Mouse (Mus musculus) limb, embryonic 14.5 days (tissue): ENCODE data around the gene Ptpn12. TPM values are rescaled to one million over a fixed set of nuclear protein-coding genes. Genes with fewer than 3 reads are reported as not detected.

Experiments used
- ATAC-seq: fragments of 200-750 bp; cut with Nextera tagmentation; 2 replicates; pipeline ENCODE4 v1.8.0; 2017; ENCODE audit warnings: low read depth, moderate number of reproducible peaks, moderate TSS enrichment; ENCODE audit not compliant: low FRiP score
- DNase-seq: peaks from one replicate; pipeline ENCODE4 v3.0.0-alpha.2; 2015; ENCODE audit warnings: low spot score
- H3K27ac ChIP-seq: fragments of 300-500 bp; sonication (generic); replicated peaks from 2 replicates; pipeline ENCODE4 v1.5.1; 2014; ENCODE audit warnings: low read depth, mild to moderate bottlenecking, low read length, moderate library complexity, mixed read lengths
- H3K27me3 ChIP-seq: fragments of 300-500 bp; sonication (generic); 2 replicates; pipeline ENCODE4 v1.6.1; 2014; ENCODE audit warnings: low read length, mixed read lengths; ENCODE audit not compliant: control insufficient read depth, insufficient read depth
- H3K36me3 ChIP-seq: fragments of 300-500 bp; sonication (generic); 2 replicates; pipeline ENCODE4 v1.6.1; 2014; ENCODE audit warnings: mild to moderate bottlenecking, low read length, moderate library complexity, mixed read lengths; ENCODE audit not compliant: control insufficient read depth, insufficient read depth
- H3K4me1 ChIP-seq: fragments of 300-500 bp; sonication (generic); 2 replicates; pipeline ENCODE4 v1.6.1; 2014; ENCODE audit warnings: antibody characterized with exemption, low read length, mixed read lengths; ENCODE audit not compliant: control insufficient read depth, insufficient read depth
- H3K4me2 ChIP-seq: fragments of 300-500 bp; sonication (generic); replicated peaks from 2 replicates; pipeline ENCODE4 v1.6.1; 2014; ENCODE audit warnings: low read depth, mild to moderate bottlenecking, low read length, moderate library complexity; ENCODE audit not compliant: severe bottlenecking
- H3K4me3 ChIP-seq: fragments of 300-500 bp; sonication (generic); replicated peaks from 2 replicates; pipeline ENCODE4 v1.5.1; 2014; ENCODE audit warnings: low read length
- H3K9ac ChIP-seq: fragments of 300-500 bp; sonication (generic); 2 replicates; pipeline ENCODE4 v1.6.1; 2014; ENCODE audit warnings: mild to moderate bottlenecking, low read depth, low read length, moderate library complexity; ENCODE audit not compliant: severe bottlenecking
- H3K9me3 ChIP-seq: fragments of 300-500 bp; sonication (generic); 2 replicates; pipeline ENCODE4 v1.6.1; 2016; ENCODE audit warnings: low read length; ENCODE audit not compliant: control insufficient read depth
- POLR2A ChIP-seq: fragments of 200-500 bp; IDR thresholded peaks from 2 replicates; pipeline ENCODE4 v1.8.0; 2012; ENCODE audit warnings: inconsistent platforms, mild to moderate bottlenecking, moderate library complexity, borderline replicate concordance; ENCODE audit not compliant: insufficient read depth, insufficient read length; ENCODE audit errors: extremely low read depth
- WGBS: fragments of 180-500 bp; shearing (Covaris S2); extraction: QIAGEN DNeasy Blood & Tissue Kit; methylation state at CpG from one replicate; pipeline ENCODE4 v1.1.7; 2014; 5-methylcytosine and 5-hydroxymethylcytosine counted together
- polyA plus RNA-seq, 2 experiments: library from polyadenylated mRNA; depleted of rRNA in 1 of 2; stranded (reverse) in 1 of 2; unstranded in 1 of 2; fragments of >200 nt; fragmentation: Nextera tagmentation in 1 of 2; extraction: Ambion mirVana in 1 of 2; gene quantifications; 2 replicates each; pipeline versions ENCODE4 v1.2.1 to v1.2.3; 2012 to 2014

The Ptpn12 gene
- polyA plus RNA-seq, 2 experiments: 25.4 to 67.4 TPM

- no peak for TF ChIP-seq POLR2A
- no peak overlapping the region for H3K4me2 ChIP-seq
- no peak for ATAC-seq
- DNase-seq: no peak
- no peak overlapping the region for H3K27ac ChIP-seq
- 87% methylated on average over 6 of the region's 6 CpGs for WGBS
- H3K27me3 ChIP-seq: no peaks in the 10 kb centered on the region
- H3K4me3 ChIP-seq: no peak overlapping the region
- H3K4me1 ChIP-seq: no peaks in the 10 kb centered on the region
- peaks cover 75% of the 10 kb centered on the region for H3K36me3 ChIP-seq
- H3K9ac ChIP-seq: no peak overlapping the region
- H3K9me3 ChIP-seq: no peaks in the 10 kb centered on the region
Observed at GRCm38 (mm10) chr5:20997555-20997954, 58.2 kb downstream of the Ptpn12 start.

- ATAC-seq (no peak), DNase-seq (no peak)
- Histone ChIP-seq H3K36me3 (peaks cover 67% of the 10 kb centered on the region), H3K27ac (no peak overlapping the region), H3K9ac (no peak overlapping the region), H3K9me3 (no peaks in the 10 kb centered on the region), H3K27me3 (no peaks in the 10 kb centered on the region), H3K4me1 (no peaks in the 10 kb centered on the region), H3K4me3 (no peak overlapping the region), H3K4me2 (no peak overlapping the region)
- 94% methylated on average over 8 of the region's 8 CpGs for WGBS
- no peak for TF ChIP-seq POLR2A
Observed at GRCm38 (mm10) chr5:20990062-20990809, 65.5 kb downstream of the Ptpn12 start.

DNA sequence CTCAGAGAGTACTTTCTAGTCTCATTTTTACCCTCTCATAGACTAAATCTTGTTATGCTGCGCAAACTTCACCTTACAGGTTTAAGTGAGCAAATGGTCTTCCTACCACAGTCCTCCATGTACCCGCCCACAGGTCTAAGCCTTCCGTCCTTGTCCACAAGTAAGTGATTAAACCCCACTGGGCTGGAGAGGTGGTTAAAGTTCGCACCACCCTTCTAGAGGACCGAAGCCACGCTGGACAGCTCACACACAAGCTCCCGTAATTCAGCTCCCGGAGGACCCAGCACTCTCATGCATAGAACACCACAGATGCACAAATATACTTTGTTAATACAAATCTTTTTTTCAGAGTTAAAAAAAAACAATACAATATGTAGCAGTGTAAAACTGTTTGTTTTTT lies 69.4 kb downstream of the Ptpn12 start:
- ATAC-seq: no peak
- Histone ChIP-seq H3K4me1 (no peaks in the 10 kb centered on the region), H3K4me2 (no peak overlapping the region), H3K9me3 (no peaks in the 10 kb centered on the region), H3K27me3 (no peaks in the 10 kb centered on the region), H3K4me3 (no peak overlapping the region), H3K36me3 (peaks cover 47% of the 10 kb centered on the region), H3K27ac (no peak overlapping the region), H3K9ac (no peak overlapping the region)
- no peak for TF ChIP-seq POLR2A
- DNase-seq: no peak
- WGBS: 91% methylated on average over 8 of the region's 8 CpGs

- H3K4me2 ChIP-seq: no peak overlapping the region
- H3K4me1 ChIP-seq: no peaks in the 10 kb centered on the region
- no peak overlapping the region for H3K27ac ChIP-seq
- no peak overlapping the region for H3K4me3 ChIP-seq
- no peaks in the 10 kb centered on the region for H3K9me3 ChIP-seq
- peaks cover 30% of the 10 kb centered on the region for H3K36me3 ChIP-seq
- no peak overlapping the region for H3K9ac ChIP-seq
- no peaks in the 10 kb centered on the region for H3K27me3 ChIP-seq
- ATAC-seq (no peak), DNase-seq (no peak)
- TF ChIP-seq POLR2A: no peak
Observed at GRCm38 (mm10) chr5:20983505-20983904, 72.2 kb downstream of the Ptpn12 start.

- Histone ChIP-seq H3K27ac (no peak overlapping the region), H3K4me2 (no peak overlapping the region), H3K9me3 (no peaks in the 10 kb centered on the region), H3K36me3 (no peaks in the 10 kb centered on the region), H3K9ac (no peak overlapping the region), H3K4me3 (no peak overlapping the region), H3K4me1 (0 out of 2 replicates have a peak, but pooled peaks cover 2% of the 10 kb centered on the region), H3K27me3 (no peaks in the 10 kb centered on the region)
- ATAC-seq: no peak
- no peak for TF ChIP-seq POLR2A
- DNase-seq: no peak
- 85% methylated on average over 4 of the region's 4 CpGs for WGBS
Observed at GRCm38 (mm10) chr5:20974690-20975089, 81.0 kb downstream of the Ptpn12 start.
